Mouse (Mus musculus) limb, embryonic 14.5 days (tissue): ENCODE results near the gene Tmed10. TPM values are rescaled to one million over a fixed set of nuclear protein-coding genes. Genes with fewer than 3 reads are reported as not detected.

Source experiments
- ATAC-seq: fragments of 200-750 bp; cut with Nextera tagmentation; 2 replicates; pipeline ENCODE4 v1.8.0; 2017; ENCODE audit warnings: low read depth, moderate number of reproducible peaks, moderate TSS enrichment; ENCODE audit not compliant: low FRiP score
- DNase-seq: peaks from one replicate; pipeline ENCODE4 v3.0.0-alpha.2; 2015; ENCODE audit warnings: low spot score
- H3K27ac ChIP-seq: fragments of 300-500 bp; sonication (generic); replicated peaks from 2 replicates; pipeline ENCODE4 v1.5.1; 2014; ENCODE audit warnings: low read depth, mild to moderate bottlenecking, low read length, moderate library complexity, mixed read lengths
- H3K27me3 ChIP-seq: fragments of 300-500 bp; sonication (generic); 2 replicates; pipeline ENCODE4 v1.6.1; 2014; ENCODE audit warnings: low read length, mixed read lengths; ENCODE audit not compliant: control insufficient read depth, insufficient read depth
- H3K36me3 ChIP-seq: fragments of 300-500 bp; sonication (generic); 2 replicates; pipeline ENCODE4 v1.6.1; 2014; ENCODE audit warnings: mild to moderate bottlenecking, low read length, moderate library complexity, mixed read lengths; ENCODE audit not compliant: control insufficient read depth, insufficient read depth
- H3K4me1 ChIP-seq: fragments of 300-500 bp; sonication (generic); 2 replicates; pipeline ENCODE4 v1.6.1; 2014; ENCODE audit warnings: antibody characterized with exemption, low read length, mixed read lengths; ENCODE audit not compliant: control insufficient read depth, insufficient read depth
- H3K4me2 ChIP-seq: fragments of 300-500 bp; sonication (generic); replicated peaks from 2 replicates; pipeline ENCODE4 v1.6.1; 2014; ENCODE audit warnings: low read depth, mild to moderate bottlenecking, low read length, moderate library complexity; ENCODE audit not compliant: severe bottlenecking
- H3K4me3 ChIP-seq: fragments of 300-500 bp; sonication (generic); replicated peaks from 2 replicates; pipeline ENCODE4 v1.5.1; 2014; ENCODE audit warnings: low read length
- H3K9ac ChIP-seq: fragments of 300-500 bp; sonication (generic); 2 replicates; pipeline ENCODE4 v1.6.1; 2014; ENCODE audit warnings: mild to moderate bottlenecking, low read depth, low read length, moderate library complexity; ENCODE audit not compliant: severe bottlenecking
- H3K9me3 ChIP-seq: fragments of 300-500 bp; sonication (generic); 2 replicates; pipeline ENCODE4 v1.6.1; 2016; ENCODE audit warnings: low read length; ENCODE audit not compliant: control insufficient read depth
- POLR2A ChIP-seq: fragments of 200-500 bp; IDR thresholded peaks from 2 replicates; pipeline ENCODE4 v1.8.0; 2012; ENCODE audit warnings: inconsistent platforms, mild to moderate bottlenecking, moderate library complexity, borderline replicate concordance; ENCODE audit not compliant: insufficient read depth, insufficient read length; ENCODE audit errors: extremely low read depth
- WGBS: fragments of 180-500 bp; shearing (Covaris S2); extraction: QIAGEN DNeasy Blood & Tissue Kit; methylation state at CpG from one replicate; pipeline ENCODE4 v1.1.7; 2014; 5-methylcytosine and 5-hydroxymethylcytosine counted together
- polyA plus RNA-seq, 2 experiments: library from polyadenylated mRNA; depleted of rRNA in 1 of 2; stranded (reverse) in 1 of 2; unstranded in 1 of 2; fragments of >200 nt; fragmentation: Nextera tagmentation in 1 of 2; extraction: Ambion mirVana in 1 of 2; gene quantifications; 2 replicates each; pipeline versions ENCODE4 v1.2.1 to v1.2.3; 2012 to 2014

The Tmed10 gene
- polyA plus RNA-seq, 2 experiments: 222 to 394 TPM

DNA sequence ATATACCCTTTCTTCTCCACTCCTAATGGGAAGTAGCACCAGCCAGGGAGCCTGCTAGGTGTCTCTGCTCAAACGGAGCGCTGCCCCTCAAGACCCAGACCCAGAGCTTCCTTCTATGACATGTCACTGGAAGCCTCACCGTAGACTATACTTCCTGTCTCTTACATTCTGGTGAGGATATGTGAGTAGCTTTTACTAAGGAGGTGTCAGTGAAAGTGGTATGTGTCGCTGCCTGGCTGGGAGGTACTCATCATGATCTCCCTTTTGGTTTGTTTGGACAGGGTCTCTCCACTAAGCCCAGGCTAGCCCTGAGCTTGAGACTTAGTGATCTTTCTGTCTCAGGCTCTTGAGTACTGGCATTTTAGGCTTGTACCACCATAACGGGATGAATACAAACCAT is 41.7 kb upstream of the Tmed10 start:
- Histone ChIP-seq H3K9me3 (0 out of 2 replicates have a peak, but pooled peaks cover 3% of the 10 kb centered on the region), H3K27me3 (no peaks in the 10 kb centered on the region), H3K4me2 (no peak overlapping the region), H3K4me1 (peaks cover 9% of the 10 kb centered on the region), H3K9ac (no peak overlapping the region), H3K36me3 (no peaks in the 10 kb centered on the region), H3K27ac (no peak overlapping the region), H3K4me3 (no peak overlapping the region)
- DNase-seq (no peak), ATAC-seq (no peak)
- 81% methylated on average over 5 of the region's 5 CpGs for WGBS
- no peak for TF ChIP-seq POLR2A

- Histone ChIP-seq H3K4me3 (no peak overlapping the region), H3K4me1 (peaks cover 9% of the 10 kb centered on the region), H3K27me3 (no peaks in the 10 kb centered on the region), H3K27ac (no peak overlapping the region), H3K9me3 (0 out of 2 replicates have a peak, but pooled peaks cover 3% of the 10 kb centered on the region), H3K9ac (no peak overlapping the region), H3K36me3 (no peaks in the 10 kb centered on the region), H3K4me2 (no peak overlapping the region)
- ATAC-seq: no peak
- 57% methylated on average over 3 of the region's 3 CpGs for WGBS
- TF ChIP-seq POLR2A: no peak
- DNase-seq: no peak
Measured at GRCm38 (mm10) chr12:85415876-85416275, 41.2 kb upstream of the Tmed10 start.

GRCm38 (mm10) chr12:85411136-85411535 is 36.5 kb upstream of the Tmed10 start:
- 0 out of 2 replicates have a peak, but pooled peaks cover 3% of the 10 kb centered on the region for H3K9me3 ChIP-seq
- no peak overlapping the region for H3K27ac ChIP-seq

DNA sequence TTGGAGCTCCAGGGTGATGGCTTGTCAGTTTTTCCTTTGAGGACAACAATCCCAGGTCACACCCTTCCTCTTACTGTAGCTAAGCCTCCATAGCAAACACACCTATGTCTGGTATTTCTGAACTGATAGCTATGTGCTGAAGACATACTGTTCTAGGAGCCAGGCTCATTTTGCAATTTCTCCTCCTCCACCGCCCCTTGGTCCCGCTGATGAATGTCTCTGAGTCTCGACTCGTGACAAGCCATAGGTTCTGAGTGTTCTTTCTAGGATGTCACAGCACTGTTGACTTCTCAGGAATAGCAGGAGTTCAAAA is 23.3 kb upstream of the Tmed10 start:
- H3K9me3 ChIP-seq: no peaks in the 10 kb centered on the region
- no peak overlapping the region for H3K27ac ChIP-seq
- WGBS: 77% methylated on average over 4 of the region's 4 CpGs
- TF ChIP-seq POLR2A: no peak
- no peaks in the 10 kb centered on the region for H3K36me3 ChIP-seq
- ATAC-seq: no peak
- DNase-seq: no peak
- no peaks in the 10 kb centered on the region for H3K4me1 ChIP-seq
- H3K4me3 ChIP-seq: no peak overlapping the region
- no peak overlapping the region for H3K4me2 ChIP-seq
- no peak overlapping the region for H3K9ac ChIP-seq
- H3K27me3 ChIP-seq: no peaks in the 10 kb centered on the region

More at GRCm38 (mm10) chr12:85411136-85411535, 36.5 kb upstream of the Tmed10 start:
- ATAC-seq: no peak
- H3K9ac ChIP-seq: no peak overlapping the region
- H3K4me3 ChIP-seq: no peak overlapping the region
- no peaks in the 10 kb centered on the region for H3K27me3 ChIP-seq
- H3K4me1 ChIP-seq: no peaks in the 10 kb centered on the region
- no peak for DNase-seq
- 66% methylated on average over 2 of the region's 2 CpGs for WGBS
- no peaks in the 10 kb centered on the region for H3K36me3 ChIP-seq
- no peak overlapping the region for H3K4me2 ChIP-seq
- TF ChIP-seq POLR2A: no peak

DNA sequence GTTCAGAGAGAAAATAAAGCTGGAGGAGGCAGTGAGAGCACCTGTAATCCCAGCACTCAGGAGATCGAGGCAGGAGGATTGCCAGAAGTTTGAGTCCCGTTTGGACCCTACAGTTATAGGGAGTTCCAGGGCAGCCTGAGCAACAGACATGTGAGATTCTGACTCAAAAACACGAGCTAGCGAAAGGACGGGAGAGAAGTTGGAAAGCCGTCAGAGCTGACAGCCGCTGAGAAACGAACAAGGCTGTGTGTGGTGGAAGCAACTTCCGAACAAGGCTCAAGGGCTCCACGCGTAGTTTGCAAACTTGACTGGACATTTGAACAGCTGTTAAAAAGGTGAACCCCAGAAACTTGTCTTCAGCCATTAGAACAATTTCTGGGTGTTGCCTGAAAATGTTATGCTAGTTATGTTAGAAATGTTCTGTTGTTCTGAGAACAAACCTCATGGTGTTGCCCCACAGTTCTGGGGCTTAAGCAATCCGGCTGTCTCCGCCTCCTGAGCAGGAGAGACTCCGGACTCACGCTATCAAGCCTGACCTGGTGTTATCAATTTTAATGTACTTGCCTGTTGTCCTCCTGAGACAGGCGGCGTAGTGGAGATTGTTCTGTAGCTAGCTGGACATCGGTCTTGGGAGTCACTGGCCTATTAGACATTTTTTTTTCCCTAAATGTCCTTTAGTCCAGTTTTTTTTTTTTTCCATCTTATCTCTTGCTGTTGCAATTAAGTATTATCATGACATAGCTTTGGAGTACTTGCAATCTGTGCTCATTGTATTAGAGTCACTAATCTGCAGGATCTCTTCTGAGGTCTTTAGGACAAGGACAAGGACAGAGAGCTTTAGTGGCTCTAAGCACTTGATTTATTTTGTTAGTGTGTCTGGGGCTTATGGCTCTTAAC is 22.7 kb upstream of the Tmed10 start:
- TF ChIP-seq POLR2A: no peak
- DNase-seq: no peak
- Histone ChIP-seq H3K4me3 (no peak overlapping the region), H3K4me1 (no peaks in the 10 kb centered on the region), H3K36me3 (no peaks in the 10 kb centered on the region), H3K9ac (no peak overlapping the region), H3K4me2 (no peak overlapping the region), H3K27me3 (no peaks in the 10 kb centered on the region), H3K9me3 (no peaks in the 10 kb centered on the region), H3K27ac (no peak overlapping the region)
- no peak for ATAC-seq
- 73% methylated on average over 18 of the region's 18 CpGs for WGBS

DNA sequence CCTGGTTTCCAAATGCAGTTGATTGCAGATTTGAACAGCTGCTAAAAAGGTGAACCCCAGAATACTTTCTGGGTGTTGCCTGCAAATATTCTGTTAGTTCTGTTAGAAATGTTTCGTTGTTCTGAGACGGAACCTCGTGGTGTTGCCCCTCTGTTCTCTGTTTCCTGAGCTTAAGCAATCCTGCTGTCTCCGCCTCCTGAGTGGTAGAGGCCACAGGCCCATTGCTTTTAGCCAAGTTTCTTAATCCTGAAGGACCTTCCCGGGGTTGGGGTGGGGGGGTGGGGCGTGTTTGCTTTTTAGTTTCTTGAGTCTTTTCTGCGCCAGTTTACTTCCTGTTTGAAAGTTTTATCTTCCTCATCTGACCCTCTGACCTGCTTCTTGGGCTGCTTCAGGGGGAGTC is 19.3 kb upstream of the Tmed10 start:
- ATAC-seq (no peak), DNase-seq (no peak)
- Histone ChIP-seq H3K4me2 (no peak overlapping the region), H3K4me1 (no peaks in the 10 kb centered on the region), H3K9me3 (no peaks in the 10 kb centered on the region), H3K4me3 (no peak overlapping the region), H3K27ac (no peak overlapping the region), H3K36me3 (no peaks in the 10 kb centered on the region), H3K27me3 (no peaks in the 10 kb centered on the region), H3K9ac (no peak overlapping the region)
- TF ChIP-seq POLR2A: no peak
- 61% methylated on average over 7 of the region's 7 CpGs for WGBS
